ENCODE assay signal across 9 mouse cellular contexts in the genomic region with DNA sequence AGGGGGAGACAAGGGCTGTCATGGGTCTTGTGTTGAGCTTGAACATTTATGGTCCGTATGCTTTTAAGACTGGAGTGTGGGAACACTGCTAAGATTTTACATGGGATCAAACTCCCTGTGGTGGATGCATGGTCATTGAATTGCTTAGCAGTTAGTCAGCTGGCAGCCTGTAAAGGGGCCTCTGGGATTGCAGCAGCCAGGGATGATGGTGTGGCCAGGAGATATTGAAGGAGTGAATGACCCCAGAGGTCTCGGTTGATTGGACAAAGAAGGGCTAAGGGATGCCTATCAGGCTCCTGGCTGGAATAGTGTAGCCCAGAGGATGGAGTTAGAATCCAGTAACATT. TPM values are rescaled to one million over a fixed set of nuclear protein-coding genes. Genes with fewer than 3 reads are reported as not detected.
DNase-seq lines count a peak whose midpoint lies in the region; ATAC-seq lines count a peak whose summit lies in the region.
"Had no signal": no experiment of that assay in that cellular context is flagged by ENCODE, and none has a peak within 500 bp of the region (broad histone marks: within the 10 kb centered on the region; RNA-seq: fewer than 3 reads in every experiment).

No protein-coding gene starts in this region.

- no peak overlapping the region for H3K27ac ChIP-seq in heart, embryonic 11.5 days (ENCODE audit: low read depth, low read length)
- H3K27ac ChIP-seq in forebrain, embryonic 15.5 days (replicated peaks) = no peak overlapping the region
- no peak overlapping the region for H3K27ac ChIP-seq in limb, embryonic 15.5 days
- H3K27ac ChIP-seq: left cerebral cortex, adult 2 months had no signal

- H3K4me2 ChIP-seq in heart, embryonic 11.5 days = peak overlapping the region; percentile 47
- no peak overlapping the region for H3K4me2 ChIP-seq in forebrain, embryonic 15.5 days (replicated peaks)
- H3K4me2 ChIP-seq in limb, embryonic 15.5 days = peak overlapping the region; percentile 15

- no peaks in the 10 kb centered on the region for H3K27me3 ChIP-seq in heart, embryonic 11.5 days (ENCODE audit: control insufficient read depth, insufficient read depth, low read length)
- no peaks in the 10 kb centered on the region for H3K27me3 ChIP-seq in forebrain, embryonic 15.5 days
- no peaks in the 10 kb centered on the region for H3K27me3 ChIP-seq in limb, embryonic 15.5 days

- no peak for ATAC-seq in heart, embryonic 11.5 days (replicated peaks; ENCODE audit: insufficient number of reproducible peaks, low FRiP score, low TSS enrichment)
- peak; percentile 44; the same call in 1 of the 2 replicates for ATAC-seq in forebrain, embryonic 15.5 days (replicated peaks)
- ATAC-seq in limb, embryonic 15.5 days (ENCODE audit: insufficient number of reproducible peaks, low FRiP score, low TSS enrichment, low read depth) = 0 out of 2 replicates have a peak, but pooled peaks have one; percentile 11

- H3K9me3 ChIP-seq in heart, embryonic 11.5 days (replicated peaks; ENCODE audit: control insufficient read depth, low read length) = no peaks in the 10 kb centered on the region
- no peaks in the 10 kb centered on the region for H3K9me3 ChIP-seq in forebrain, embryonic 15.5 days
- H3K9me3 ChIP-seq in limb, embryonic 15.5 days = no peaks in the 10 kb centered on the region

- DNase-seq in heart, postnatal 36 days = no peak
- DNase-seq in 3134 (ENCODE audit: extremely low read depth, insufficient read length, low spot score) = peak; percentile 38
- no peak for DNase-seq in left cerebral cortex, adult 18-20 months (ENCODE audit: low spot score in 2 of 2)
- no peak for DNase-seq in MN1 (ENCODE audit: low spot score)
- no peak for DNase-seq in left cerebral cortex, postnatal 10 days (ENCODE audit: extremely low spot score in 1 of 2, low spot score in 2 of 2)

- WGBS in heart, embryonic 11.5 days (ENCODE audit: insufficient replicate concordance) = 71% methylated on average over 2 of the region's 2 CpGs
- WGBS in forebrain, embryonic 15.5 days = 78% methylated on average over 2 of the region's 2 CpGs
- whole genome bisulfite sequencing in limb, embryonic 15.5 days = 75% methylated on average over 2 of the region's 2 CpGs

- intact Hi-C loops in heart, postnatal 36 days (cut with DNase I) = loop anchor here (2.0 kb wide), 1 partner anchor 28 kb away; no protein-coding TSS in a partner anchor
- intact Hi-C loops in left cerebral cortex, postnatal 10 days (cut with DNase I) = loop anchor here (5.0 to 10.0 kb wide), 2 partner anchors 91 to 228 kb away; partner anchors contain the start of gene Lrrn4cl

- H3K9ac ChIP-seq in heart, embryonic 11.5 days (ENCODE audit: low read depth, low read length) = peak overlapping the region; percentile 34; the same call in 1 of the 2 replicates
- H3K9ac ChIP-seq in forebrain, embryonic 15.5 days (replicated peaks) = no peak overlapping the region
- no peak overlapping the region for H3K9ac ChIP-seq in limb, embryonic 15.5 days

- 0 out of 2 replicates have a peak overlapping the region, but pooled peaks have one; percentile 12 for H3K4me3 ChIP-seq in heart, embryonic 11.5 days (ENCODE audit: low read depth, low read length)
- H3K4me3 ChIP-seq in forebrain, embryonic 15.5 days = no peak overlapping the region
- 0 out of 2 replicates have a peak overlapping the region, but pooled peaks have one; percentile 5 for H3K4me3 ChIP-seq in limb, embryonic 15.5 days
- H3K4me3 ChIP-seq: left cerebral cortex, adult 2 months had no signal

- H3K36me3 ChIP-seq in heart, embryonic 11.5 days (ENCODE audit: control insufficient read depth, insufficient read depth, low read length) = no peaks in the 10 kb centered on the region
- H3K36me3 ChIP-seq in forebrain, embryonic 15.5 days = no peaks in the 10 kb centered on the region
- no peaks in the 10 kb centered on the region for H3K36me3 ChIP-seq in limb, embryonic 15.5 days

- H3K4me1 ChIP-seq in heart, embryonic 11.5 days (ENCODE audit: control insufficient read depth, insufficient read depth, low read length) = peaks cover 18% of the 10 kb centered on the region
- peaks cover 7% of the 10 kb centered on the region; the same call in 1 of the 2 replicates for H3K4me1 ChIP-seq in forebrain, embryonic 15.5 days
- H3K4me1 ChIP-seq in limb, embryonic 15.5 days = peaks cover 18% of the 10 kb centered on the region

RNA-seq across cellular contexts. Expression of gene Scgb1a1, which starts 4.8 kb away (rescaled TPM):
- polyA plus RNA-seq in heart, embryonic 11.5 days (2014; fragmentation: Nextera tagmentation; extraction: Ambion mirVana) = not detected in 2 replicates
- not detected for total RNA-seq in heart, postnatal 36 days (2021)
- not detected in 2 replicates for polyA plus RNA-seq in forebrain, embryonic 15.5 days (2015; fragmentation: Nextera tagmentation; extraction: Ambion mirVana)
- 0.98 and 1.2 TPM in 2 replicates for polyA plus RNA-seq in limb, embryonic 15.5 days (2015; fragmentation: Nextera tagmentation; extraction: Ambion mirVana)
- not detected for total RNA-seq in left cerebral cortex, adult 18-20 months (2021)
- total RNA-seq in left cerebral cortex, postnatal 10 days (2021) = not detected
- total RNA-seq: left cerebral cortex, adult 2 months had no signal

RNA-seq across cellular contexts. Expression of gene Asrgl1, which starts 52.5 kb away (rescaled TPM):
- 8.4 and 12.2 TPM in 2 replicates for polyA plus RNA-seq in heart, embryonic 11.5 days (2014; fragmentation: Nextera tagmentation; extraction: Ambion mirVana)
- 10 to 100 TPM; 24.3 to 28.4 TPM for total RNA-seq in heart, postnatal 36 days (2021)
- polyA plus RNA-seq in forebrain, embryonic 15.5 days (2015; fragmentation: Nextera tagmentation; extraction: Ambion mirVana) = 32.0 and 33.5 TPM in 2 replicates
- polyA plus RNA-seq in limb, embryonic 15.5 days (2015; fragmentation: Nextera tagmentation; extraction: Ambion mirVana) = 11.5 and 14.1 TPM in 2 replicates
- total RNA-seq in left cerebral cortex, adult 18-20 months (2021) = 100 to 1,000 TPM; 131 to 136 TPM
- total RNA-seq in left cerebral cortex, postnatal 10 days (2021) = 10 to 100 TPM; 86.4 to 86.9 TPM
